Mouse (Mus musculus) megakaryocyte, embryonic 14.5 days (primary cell): ENCODE measurements around the gene Gpsm2. TPM values are rescaled to one million over a fixed set of nuclear protein-coding genes. Genes with fewer than 3 reads are reported as not detected.
"Not testable (repeated sequence)": the region's sequence is repeated elsewhere in the genome, so short reads cannot be mapped to it uniquely, and the experiment has no call there.

Experiments
- H3K27me3 ChIP-seq: replicated peaks from 2 replicates; pipeline ENCODE3; 2012; ENCODE audit warnings: inconsistent platforms
- H3K36me3 ChIP-seq: replicated peaks from 2 replicates; pipeline ENCODE3; 2012; ENCODE audit warnings: low read length, inconsistent platforms, mixed read lengths
- H3K4me1 ChIP-seq: 2 replicates; pipeline ENCODE4 v1.6.1; 2012; ENCODE audit warnings: inconsistent platforms
- H3K4me3 ChIP-seq: replicated peaks from 2 replicates; pipeline ENCODE3; 2012; ENCODE audit warnings: moderate library complexity, mild to moderate bottlenecking, inconsistent platforms
- H3K9me3 ChIP-seq: 2 replicates; pipeline ENCODE4 v1.6.1; 2012; ENCODE audit warnings: inconsistent platforms
- FLI1 ChIP-seq: IDR thresholded peaks from 2 replicates; pipeline ENCODE4 v1.6.1; 2012; ENCODE audit warnings: low read length, inconsistent platforms, mixed read lengths
- GATA1 ChIP-seq: IDR thresholded peaks from 3 replicates; pipeline ENCODE4 v1.6.1; 2012; ENCODE audit warnings: mixed read lengths, low read length, inconsistent platforms, borderline replicate concordance
- polyA plus RNA-seq: library from polyadenylated mRNA; stranded (reverse); fragments of >175 nt; gene quantifications from 2 replicates; pipeline ENCODE4 v1.2.3, GENCODE M21; 2012; ENCODE audit warnings: low replicate concordance; ENCODE audit not compliant: insufficient read depth

Gpsm2 gene
- polyA plus RNA-seq, 1 experiment, result 1.3 TPM

- Histone ChIP-seq H3K4me3 (no peak overlapping the region), H3K9me3 (no peaks in the 10 kb centered on the region), H3K36me3 (no peaks in the 10 kb centered on the region), H3K4me1 (peaks cover 10% of the 10 kb centered on the region), H3K27me3 (peaks cover 20% of the 10 kb centered on the region)
- TF ChIP-seq GATA1 (no peak), FLI1 (no peak)
Measured at GRCm38 (mm10) chr3:108711296-108711695, 10.8 kb downstream of the Gpsm2 start.

- no peaks in the 10 kb centered on the region for H3K9me3 ChIP-seq
- H3K4me1 ChIP-seq, result no peaks in the 10 kb centered on the region
- TF ChIP-seq FLI1, result no peak
- no peak for TF ChIP-seq GATA1
- H3K27me3 ChIP-seq, result peaks cover 16% of the 10 kb centered on the region
- peaks cover 30% of the 10 kb centered on the region for H3K36me3 ChIP-seq
- no peak overlapping the region for H3K4me3 ChIP-seq
Measured at GRCm38 (mm10) chr3:108702789-108703188, 19.3 kb downstream of the Gpsm2 start.

GRCm38 (mm10) chr3:108701256-108701655 lies 20.9 kb downstream of the Gpsm2 start:
- Histone ChIP-seq H3K4me1 (no peaks in the 10 kb centered on the region), H3K36me3 (peaks cover 38% of the 10 kb centered on the region)
- TF ChIP-seq GATA1, result no peak
- no peak for TF ChIP-seq FLI1

GRCm38 (mm10) chr3:108699786-108700185 lies 22.3 kb downstream of the Gpsm2 start:
- Histone ChIP-seq H3K9me3 (no peaks in the 10 kb centered on the region), H3K4me1 (no peaks in the 10 kb centered on the region), H3K36me3 (peaks cover 47% of the 10 kb centered on the region), H3K27me3 (peaks cover 6% of the 10 kb centered on the region), H3K4me3 (no peak overlapping the region)
- TF ChIP-seq FLI1, result no peak
- TF ChIP-seq GATA1, result no peak

More at GRCm38 (mm10) chr3:108701256-108701655, 20.9 kb downstream of the Gpsm2 start:
- no peak overlapping the region for H3K4me3 ChIP-seq
- H3K27me3 ChIP-seq, result peaks cover 10% of the 10 kb centered on the region
- H3K9me3 ChIP-seq, result no peaks in the 10 kb centered on the region

- Histone ChIP-seq H3K4me1 (no peaks in the 10 kb centered on the region), H3K27me3 (peaks cover 2% of the 10 kb centered on the region), H3K4me3 (no peak overlapping the region), H3K9me3 (no peaks in the 10 kb centered on the region), H3K36me3 (peaks cover 54% of the 10 kb centered on the region)
- TF ChIP-seq FLI1 (no peak), GATA1 (no peak)
Measured at GRCm38 (mm10) chr3:108698662-108699061, 23.4 kb downstream of the Gpsm2 start.

GRCm38 (mm10) chr3:108694321-108694720 lies 27.8 kb downstream of the Gpsm2 start:
- Histone ChIP-seq H3K27me3 (no peaks in the 10 kb centered on the region), H3K36me3 (peaks cover 33% of the 10 kb centered on the region), H3K4me3 (no peak overlapping the region)

GRCm38 (mm10) chr3:108689979-108690378 lies 32.1 kb downstream of the Gpsm2 start:
- peaks cover 36% of the 10 kb centered on the region for H3K36me3 ChIP-seq
- no peaks in the 10 kb centered on the region for H3K9me3 ChIP-seq
- TF ChIP-seq GATA1, result no peak
- TF ChIP-seq FLI1, result no peak
- no peaks in the 10 kb centered on the region for H3K4me1 ChIP-seq
- H3K27me3 ChIP-seq, result no peaks in the 10 kb centered on the region
- no peak overlapping the region for H3K4me3 ChIP-seq

More at GRCm38 (mm10) chr3:108694321-108694720, 27.8 kb downstream of the Gpsm2 start:
- no peaks in the 10 kb centered on the region for H3K9me3 ChIP-seq
- no peaks in the 10 kb centered on the region for H3K4me1 ChIP-seq
- TF ChIP-seq FLI1, result no peak
- no peak for TF ChIP-seq GATA1

GRCm38 (mm10) chr3:108689446-108689845 lies 32.7 kb downstream of the Gpsm2 start:
- H3K27me3 ChIP-seq, result no peaks in the 10 kb centered on the region
- no peak overlapping the region for H3K4me3 ChIP-seq
- H3K9me3 ChIP-seq, result no peaks in the 10 kb centered on the region
- no peaks in the 10 kb centered on the region for H3K4me1 ChIP-seq
- TF ChIP-seq GATA1 (no peak), FLI1 (no peak)
- peaks cover 33% of the 10 kb centered on the region for H3K36me3 ChIP-seq

- no peak for TF ChIP-seq GATA1
- no peak for TF ChIP-seq FLI1
- Histone ChIP-seq H3K27me3 (no peaks in the 10 kb centered on the region), H3K4me1 (no peaks in the 10 kb centered on the region), H3K4me3 (no peak overlapping the region), H3K36me3 (peaks cover 33% of the 10 kb centered on the region), H3K9me3 (no peaks in the 10 kb centered on the region)
Measured at GRCm38 (mm10) chr3:108689015-108689441, 33.1 kb downstream of the Gpsm2 start.

- Histone ChIP-seq H3K36me3 (peaks cover 57% of the 10 kb centered on the region), H3K27me3 (no peaks in the 10 kb centered on the region), H3K4me3 (no peak overlapping the region), H3K4me1 (0 out of 2 replicates have a peak, but pooled peaks cover 3% of the 10 kb centered on the region), H3K9me3 (no peaks in the 10 kb centered on the region)
- TF ChIP-seq FLI1 (no peak), GATA1 (no peak)
Measured at GRCm38 (mm10) chr3:108685701-108686100, 36.4 kb downstream of the Gpsm2 start.

- not testable (repeated sequence) for H3K27me3 ChIP-seq, H3K4me3 ChIP-seq, H3K4me1 ChIP-seq, H3K9me3 ChIP-seq
- peaks cover 75% of the 10 kb centered on the region for H3K36me3 ChIP-seq
Measured at GRCm38 (mm10) chr3:108683597-108683996, 38.5 kb downstream of the Gpsm2 start.
